Comparison of ENCODE assay signal across 28 mouse cellular contexts in the genomic region with DNA sequence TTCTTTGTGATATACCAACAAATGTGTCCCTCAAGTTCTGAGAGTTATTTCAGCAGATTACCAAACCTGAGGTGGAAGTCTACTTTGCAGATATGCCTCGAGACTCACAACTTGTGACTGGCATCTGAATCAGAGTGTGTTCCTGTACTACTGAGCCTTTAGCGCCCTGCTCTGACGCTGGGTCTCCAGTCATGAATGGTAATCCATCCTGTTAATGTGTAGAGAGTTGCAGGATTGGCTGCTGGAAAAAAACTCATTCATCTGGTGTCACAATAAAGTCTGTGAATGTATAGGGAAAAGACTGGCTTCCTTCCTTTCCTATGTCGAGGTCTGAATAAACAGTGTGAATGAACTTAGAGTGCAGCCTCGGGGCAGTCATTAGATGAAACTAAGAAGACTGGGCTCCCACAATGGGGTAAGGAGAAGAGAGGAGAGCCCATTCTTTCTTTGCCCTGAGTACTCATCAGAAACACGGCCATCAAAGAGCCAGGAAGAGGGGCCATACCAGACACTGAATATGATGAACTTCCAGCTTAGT. TPM values are rescaled to one million over a fixed set of nuclear protein-coding genes. Genes with fewer than 3 reads are reported as not detected.
DNase-seq lines count a peak whose midpoint lies in the region; ATAC-seq and TF ChIP-seq lines count a peak whose summit lies in the region.
"Had no signal": no experiment of that assay in that cellular context is flagged by ENCODE, and none has a peak within 500 bp of the region (broad histone marks: within the 10 kb centered on the region; RNA-seq: fewer than 3 reads in every experiment).

No protein-coding gene starts in this region.

- 34% methylated on average over 6 of the region's 6 CpGs for WGBS in forebrain, embryonic 10.5 days
- 8% methylated on average over 6 of the region's 6 CpGs for WGBS in forebrain, postnatal 0 days
- WGBS in lung, embryonic 16.5 days: 31% methylated on average over 6 of the region's 6 CpGs
- WGBS in forebrain, embryonic 14.5 days: 7% methylated on average over 6 of the region's 6 CpGs

- H3K27me3 ChIP-seq in forebrain, embryonic 10.5 days (ENCODE audit: poor library complexity, severe bottlenecking): no peaks in the 10 kb centered on the region
- no peaks in the 10 kb centered on the region for H3K27me3 ChIP-seq in forebrain, postnatal 0 days (ENCODE audit: insufficient read depth, low read length)
- no peaks in the 10 kb centered on the region for H3K27me3 ChIP-seq in lung, embryonic 16.5 days (ENCODE audit: control insufficient read depth, insufficient read depth, low read depth, low read length)
- no peaks in the 10 kb centered on the region for H3K27me3 ChIP-seq in forebrain, embryonic 14.5 days (replicated peaks; ENCODE audit: control insufficient read depth, insufficient read depth, low read length)
- H3K27me3 ChIP-seq: embryonic facial prominence, embryonic 13.5 days; hindbrain, embryonic 15.5 days; kidney, embryonic 15.5 days; limb, embryonic 12.5 days; liver, embryonic 15.5 days; lung, embryonic 15.5 days; Patski had no signal

- no peaks in the 10 kb centered on the region for H3K36me3 ChIP-seq in forebrain, embryonic 10.5 days (replicated peaks)
- H3K36me3 ChIP-seq in forebrain, postnatal 0 days (ENCODE audit: insufficient read depth): no peaks in the 10 kb centered on the region
- H3K36me3 ChIP-seq in lung, embryonic 16.5 days (ENCODE audit: control insufficient read depth, insufficient read depth, low read length): no peaks in the 10 kb centered on the region
- no peaks in the 10 kb centered on the region for H3K36me3 ChIP-seq in forebrain, embryonic 14.5 days (ENCODE audit: control insufficient read depth, insufficient read depth, low read length)
- H3K36me3 ChIP-seq: hindbrain, embryonic 15.5 days; limb, embryonic 12.5 days; liver, embryonic 15.5 days; lung, embryonic 15.5 days had no signal

- H3K4me2 ChIP-seq in forebrain, postnatal 0 days (ENCODE audit: low read depth): no peak overlapping the region
- H3K4me2 ChIP-seq in lung, embryonic 16.5 days (ENCODE audit: low read depth, low read length): no peak overlapping the region
- no peak overlapping the region for H3K4me2 ChIP-seq in forebrain, embryonic 14.5 days (ENCODE audit: low read length)
- H3K4me2 ChIP-seq: embryonic facial prominence, embryonic 13.5 days; heart, embryonic 11.5 days; hindbrain, embryonic 15.5 days; kidney, embryonic 15.5 days; limb, embryonic 12.5 days; liver, embryonic 15.5 days; lung, embryonic 15.5 days had no signal

- H3K9ac ChIP-seq in forebrain, postnatal 0 days: no peak overlapping the region
- H3K9ac ChIP-seq in lung, embryonic 16.5 days (ENCODE audit: low read length): no peak overlapping the region
- no peak overlapping the region for H3K9ac ChIP-seq in forebrain, embryonic 14.5 days (ENCODE audit: low read length)
- H3K9ac ChIP-seq: embryonic facial prominence, embryonic 13.5 days; hindbrain, embryonic 15.5 days; kidney, embryonic 15.5 days; limb, embryonic 12.5 days; liver, embryonic 15.5 days; lung, embryonic 15.5 days had no signal

- no peak for ATAC-seq in forebrain, postnatal 0 days
- 0 out of 2 replicates have a peak, but pooled peaks have one; percentile 60 for ATAC-seq in lung, embryonic 16.5 days (ENCODE audit: low read depth)
- peak; percentile 65 for ATAC-seq in forebrain, embryonic 14.5 days
- ATAC-seq in monocyte, adult 5-6 weeks (replicated peaks; ENCODE audit: insufficient number of reproducible peaks, low FRiP score, low TSS enrichment, poor library complexity, severe bottlenecking): no peak
- ATAC-seq in granulocyte monocyte progenitor cell, adult 5-6 weeks (replicated peaks; ENCODE audit: poor library complexity, severe bottlenecking): no peak
- ATAC-seq: inflammation-experienced regulatory T-cells, adult 6 months; Patski had no signal

- no peaks in the 10 kb centered on the region for H3K9me3 ChIP-seq in forebrain, embryonic 10.5 days
- no peaks in the 10 kb centered on the region for H3K9me3 ChIP-seq in forebrain, postnatal 0 days (ENCODE audit: low read length)
- no peaks in the 10 kb centered on the region for H3K9me3 ChIP-seq in lung, embryonic 16.5 days (ENCODE audit: control insufficient read depth, low read length)
- no peaks in the 10 kb centered on the region for H3K9me3 ChIP-seq in forebrain, embryonic 14.5 days (replicated peaks; ENCODE audit: control insufficient read depth, low read length)
- H3K9me3 ChIP-seq: embryonic facial prominence, embryonic 13.5 days; hindbrain, embryonic 15.5 days; kidney, embryonic 15.5 days; limb, embryonic 12.5 days; liver, embryonic 15.5 days; lung, embryonic 15.5 days had no signal

- H3K4me1 ChIP-seq in forebrain, embryonic 10.5 days: peaks cover 32% of the 10 kb centered on the region
- no peaks in the 10 kb centered on the region for H3K4me1 ChIP-seq in forebrain, postnatal 0 days (ENCODE audit: insufficient read depth)
- H3K4me1 ChIP-seq in lung, embryonic 16.5 days (replicated peaks; ENCODE audit: control insufficient read depth, insufficient read depth, low read length): no peaks in the 10 kb centered on the region; the same call in 1 of the 2 replicates
- H3K4me1 ChIP-seq in forebrain, embryonic 14.5 days (ENCODE audit: control insufficient read depth, insufficient read depth, low read length): peaks cover 10% of the 10 kb centered on the region; the same call in 1 of the 2 replicates
- H3K4me1 ChIP-seq: hindbrain, embryonic 15.5 days; liver, embryonic 15.5 days had no signal

- no peak for TF ChIP-seq CTCF in forebrain, postnatal 0 days (IDR thresholded peaks at IDR 0.05; ENCODE audit: low read depth)

- DNase-seq in forebrain, embryonic 10.5 days (ENCODE audit: extremely low spot score, low spot score): no peak
- DNase-seq in forebrain, postnatal 0 days: no peak
- no peak for DNase-seq in lung, postnatal 25 days (ENCODE audit: low spot score)
- DNase-seq in forebrain, embryonic 14.5 days (ENCODE audit: low spot score): peak; percentile 51
- DNase-seq: adrenal gland, postnatal 10 days; cerebellum, adult 11 months; cerebellum, adult 9-11 months; gastrocnemius, postnatal 14 days; heart, adult 11 months; heart, postnatal 4 days; kidney, adult 18-20 months; kidney, postnatal 25 days; retina, postnatal 1 day; right cerebral cortex, postnatal 14 days had no signal

- H3K27ac ChIP-seq in forebrain, embryonic 10.5 days: peak overlapping the region; percentile 12; the same call in 1 of the 2 replicates
- no peak overlapping the region for H3K27ac ChIP-seq in forebrain, postnatal 0 days (ENCODE audit: low read depth, low read length)
- H3K27ac ChIP-seq in lung, embryonic 16.5 days (ENCODE audit: low read length): no peak overlapping the region
- H3K27ac ChIP-seq in forebrain, embryonic 14.5 days (ENCODE audit: low read depth, low read length): no peak overlapping the region
- H3K27ac ChIP-seq: embryonic facial prominence, embryonic 13.5 days; hindbrain, embryonic 15.5 days; limb, embryonic 12.5 days; liver, embryonic 15.5 days; lung, embryonic 15.5 days; macrophage had no signal

- no peak overlapping the region for H3K4me3 ChIP-seq in forebrain, embryonic 10.5 days
- H3K4me3 ChIP-seq in forebrain, postnatal 0 days (ENCODE audit: low read depth, low read length): no peak overlapping the region
- H3K4me3 ChIP-seq in lung, embryonic 16.5 days (ENCODE audit: low read length): no peak overlapping the region
- H3K4me3 ChIP-seq in forebrain, embryonic 14.5 days (ENCODE audit: low read depth, low read length): no peak overlapping the region
- H3K4me3 ChIP-seq: embryonic facial prominence, embryonic 13.5 days; erythroblast, embryonic 14.5 days; hindbrain, embryonic 15.5 days; kidney, embryonic 15.5 days; limb, embryonic 12.5 days; liver, embryonic 15.5 days; lung, embryonic 15.5 days had no signal

RNA-seq across cellular contexts. Expression of a gene that starts 41.4 kb away (rescaled TPM):
- 11.4 TPM in 2 replicates for polyA plus RNA-seq in forebrain, embryonic 10.5 days (2016; fragmentation: Nextera tagmentation; extraction: Ambion mirVana)
- total RNA-seq in forebrain, postnatal 0 days (2014; rRNA removed): 7.5 and 9.7 TPM in 2 replicates
- 2.3 and 2.9 TPM in 2 replicates for polyA plus RNA-seq in forebrain, postnatal 0 days (2015; fragmentation: Nextera tagmentation; extraction: Ambion mirVana)
- 18.6 and 20.5 TPM in 2 replicates for polyA plus RNA-seq in lung, embryonic 16.5 days (2015; fragmentation: Nextera tagmentation; extraction: Ambion mirVana)
- 2.6 and 3.3 TPM in 2 replicates for polyA plus RNA-seq in forebrain, embryonic 14.5 days (2014; fragmentation: Nextera tagmentation; extraction: Ambion mirVana)
- total RNA-seq in monocyte, adult 5-6 weeks (2017): 4.5 to 8.6 TPM (median 5.0 TPM) in 3 replicates
- total RNA-seq in granulocyte monocyte progenitor cell, adult 5-6 weeks (2014; fragmentation: Nextera tagmentation): 4.1 and 6.8 TPM in 2 replicates
- total RNA-seq in granulocyte monocyte progenitor cell, adult 5-6 weeks (2017): 1.9 and 2.1 TPM in 2 replicates

Comparison
In these comparisons a context has a peak if more than half of its experiments do, and no peak if none do; other contexts are left out.
1. ATAC-seq: peak in lung, embryonic 16.5 days (single experiment) and forebrain, embryonic 14.5 days (single experiment); none in forebrain, postnatal 0 days (single experiment), monocyte, adult 5-6 weeks (single experiment) and granulocyte monocyte progenitor cell, adult 5-6 weeks (single experiment).